In the genomic region with DNA sequence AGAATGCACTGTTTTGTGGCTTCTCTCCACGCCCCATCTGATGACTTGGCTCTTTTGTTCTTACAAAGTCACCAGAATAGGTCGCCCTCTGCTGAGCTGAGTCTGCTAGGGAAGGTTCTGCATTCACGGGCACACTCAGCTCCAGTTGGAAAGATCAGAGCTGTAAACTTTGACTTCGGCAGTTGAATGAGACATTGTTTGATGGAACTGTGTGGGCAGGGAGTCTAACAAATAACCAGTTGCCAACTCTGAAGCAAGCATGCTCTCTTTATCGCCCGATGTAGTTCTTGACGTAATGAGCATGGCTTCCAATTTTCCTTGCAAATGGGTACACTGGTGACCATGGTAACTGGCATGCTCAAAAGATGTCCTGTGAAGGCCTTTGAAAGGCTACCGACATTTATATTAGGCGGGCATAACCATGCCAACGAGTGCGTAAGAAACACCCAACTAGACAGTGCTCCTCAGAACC, we compare ENCODE assay signal across 10 mouse cellular contexts.
DNase-seq lines count a peak whose midpoint lies in the region; ATAC-seq and TF ChIP-seq lines count a peak whose summit lies in the region.
"Had no signal": no experiment of that assay in that cellular context is flagged by ENCODE, and none has a peak within 500 bp of the region (broad histone marks: within the 10 kb centered on the region; RNA-seq: fewer than 3 reads in every experiment).

No protein-coding gene starts in this region.

- no peaks in the 10 kb centered on the region for H3K36me3 ChIP-seq in liver, embryonic 14.5 days (replicated peaks; ENCODE audit: control insufficient read depth, insufficient read depth, low read depth)
- H3K36me3 ChIP-seq: embryonic facial prominence, embryonic 13.5 days; liver, embryonic 13.5 days had no signal

- no peak overlapping the region for H3K4me3 ChIP-seq in liver, embryonic 14.5 days (ENCODE audit: insufficient read depth in 1 of 2, low read depth in 2 of 2, low read length in 2 of 2)
- H3K4me3 ChIP-seq: embryonic facial prominence, embryonic 13.5 days; liver, embryonic 13.5 days had no signal

- peak; percentile 5 for DNase-seq in CD4-positive, CD25-positive, alpha-beta regulatory T cell, adult 2 months (ENCODE audit: low read depth, low spot score)
- no peak for DNase-seq in liver, embryonic 14.5 days (ENCODE audit: low read depth in 3 of 3, low spot score in 3 of 3)
- DNase-seq in liver = no peak
- peak; percentile 26 for DNase-seq in fibroblast of lung, adult 2 months (ENCODE audit: low read depth)
- peak; percentile 56 for DNase-seq in layer of hippocampus, adult 9-11 months
- DNase-seq in right cerebral cortex, postnatal 10 days (ENCODE audit: low spot score in 2 of 2) = peak; percentile 63 to 78
- DNase-seq in gastrocnemius, postnatal 25 days = no peak
- DNase-seq: liver, embryonic 13.5 days had no signal

- H3K4me2 ChIP-seq in liver, embryonic 14.5 days (ENCODE audit: low read depth) = no peak overlapping the region
- H3K4me2 ChIP-seq: embryonic facial prominence, embryonic 13.5 days; liver, embryonic 13.5 days had no signal

- 61% methylated on average over 11 of the region's 11 CpGs for WGBS in liver, embryonic 14.5 days (ENCODE audit: insufficient replicate concordance)

- H3K4me1 ChIP-seq in liver, embryonic 14.5 days (replicated peaks; ENCODE audit: control insufficient read depth in 2 of 2, insufficient read depth in 2 of 2, low read length in 1 of 2) = no peaks in the 10 kb centered on the region
- H3K4me1 ChIP-seq: embryonic facial prominence, embryonic 13.5 days; liver, embryonic 13.5 days had no signal

- no peak overlapping the region for H3K9ac ChIP-seq in liver, embryonic 14.5 days (replicated peaks)
- H3K9ac ChIP-seq: embryonic facial prominence, embryonic 13.5 days; liver, embryonic 13.5 days had no signal

- TF ChIP-seq CTCF in liver, embryonic 14.5 days (IDR thresholded peaks at IDR 0.05; ENCODE audit: low read depth) = peak; percentile 26

- no peaks in the 10 kb centered on the region for H3K27me3 ChIP-seq in liver, embryonic 14.5 days (ENCODE audit: control insufficient read depth, insufficient read depth, low read length)
- H3K27me3 ChIP-seq: embryonic facial prominence, embryonic 13.5 days; liver, embryonic 13.5 days had no signal

- no peak overlapping the region for H3K27ac ChIP-seq in liver, embryonic 14.5 days
- H3K27ac ChIP-seq: embryonic facial prominence, embryonic 13.5 days; liver, embryonic 13.5 days had no signal

- TF ChIP-seq EP300 in liver, embryonic 14.5 days (IDR thresholded peaks at IDR 0.05; ENCODE audit: low read depth) = no peak

- H3K9me3 ChIP-seq in liver, embryonic 14.5 days (ENCODE audit: control insufficient read depth, low read length) = no peaks in the 10 kb centered on the region
- H3K9me3 ChIP-seq: embryonic facial prominence, embryonic 13.5 days; liver, embryonic 13.5 days had no signal

- ATAC-seq in CD4-positive, CD25-positive, alpha-beta regulatory T cell, adult 4 months = no peak
- ATAC-seq in liver, embryonic 14.5 days (ENCODE audit: insufficient read depth) = no peak

Comparison
In these comparisons a context has a peak if more than half of its experiments do, and no peak if none do; other contexts are left out.
1. DNase-seq: peak in CD4-positive, CD25-positive, alpha-beta regulatory T cell, adult 2 months (single experiment), fibroblast of lung, adult 2 months (single experiment), layer of hippocampus, adult 9-11 months (single experiment) and right cerebral cortex, postnatal 10 days (2 of 2); none in liver, embryonic 14.5 days (0 of 3), liver (single experiment) and gastrocnemius, postnatal 25 days (single experiment).